Mouse (Mus musculus) spleen, postnatal 4 days (tissue): ENCODE results near the gene Lrrc57.
"Not testable (repeated sequence)": the region's sequence is repeated elsewhere in the genome, so short reads cannot be mapped to it uniquely, and the experiment has no call there.

Experiments
- DNase-seq, 2 experiments: peaks; one replicate each; pipeline ENCODE4 v3.0.0; 2022; ENCODE audit warnings: low spot score in 2 of 2

Gene Lrrc57

DNA sequence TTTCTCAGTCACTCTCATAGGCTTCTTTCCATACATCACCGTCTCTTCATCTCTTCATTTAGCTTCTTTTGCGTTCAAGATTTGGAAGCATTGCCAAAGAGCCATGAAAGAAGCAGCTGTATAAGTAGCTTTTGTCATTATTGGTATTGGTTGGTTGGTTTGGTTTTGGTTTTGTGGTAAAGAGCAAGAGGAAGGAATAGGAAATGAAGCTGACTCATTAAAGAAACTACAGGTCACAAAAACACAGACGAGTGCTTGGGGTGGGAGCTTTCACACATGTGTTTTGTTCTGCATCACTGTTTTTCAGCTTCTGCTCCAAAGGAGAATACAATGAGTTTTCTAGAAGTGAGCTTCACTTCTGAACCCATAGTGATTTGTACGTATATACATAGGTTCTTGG, 9.8 kb downstream of the Lrrc57 start:
- no peak for DNase-seq

GRCm38 (mm10) chr2:120597734-120598133, 11.6 kb downstream of the Lrrc57 start:
- no peak for DNase-seq

GRCm38 (mm10) chr2:120592227-120592626, 17.1 kb downstream of the Lrrc57 start:
- DNase-seq: no peak

DNA sequence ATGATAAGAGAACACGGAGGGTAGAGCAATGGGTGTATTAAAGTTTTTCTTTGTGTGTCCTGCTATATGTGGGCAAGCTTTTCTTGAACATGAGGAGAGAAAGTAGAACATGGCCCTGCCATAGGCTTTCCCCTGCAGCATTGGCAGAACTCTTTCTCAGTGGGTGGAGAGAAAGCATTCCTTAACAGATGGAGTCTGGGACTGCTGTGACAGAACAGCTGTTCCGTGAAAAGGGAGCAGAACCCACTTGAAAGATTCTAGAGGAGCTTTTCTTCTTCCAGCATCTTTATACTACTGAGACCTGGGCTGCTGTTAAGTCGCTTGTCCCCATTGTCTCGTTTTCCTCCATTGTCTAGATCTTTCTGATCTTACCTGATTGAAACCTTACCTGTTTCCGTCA, 19.6 kb downstream of the Lrrc57 start:
- DNase-seq: no peak

DNA sequence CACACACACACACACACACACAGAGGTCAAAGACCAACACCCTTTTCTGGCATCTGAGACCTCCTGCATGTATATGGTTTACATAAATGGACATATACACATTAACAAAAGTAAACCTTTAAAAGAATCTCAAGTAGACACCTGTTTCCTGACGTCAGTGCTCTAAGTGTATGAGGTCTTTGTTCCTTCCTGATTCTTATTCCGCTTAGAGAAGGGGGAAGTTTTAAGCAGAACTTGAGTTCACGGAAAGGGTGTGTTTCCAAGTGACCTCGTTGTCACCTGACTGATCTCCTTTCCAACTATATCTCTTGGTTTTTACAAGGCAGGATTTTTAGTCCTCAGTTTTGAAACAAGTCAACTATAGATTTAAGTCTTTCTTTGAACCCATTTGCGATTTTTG, 31.0 kb downstream of the Lrrc57 start:
- no peak for DNase-seq

DNA sequence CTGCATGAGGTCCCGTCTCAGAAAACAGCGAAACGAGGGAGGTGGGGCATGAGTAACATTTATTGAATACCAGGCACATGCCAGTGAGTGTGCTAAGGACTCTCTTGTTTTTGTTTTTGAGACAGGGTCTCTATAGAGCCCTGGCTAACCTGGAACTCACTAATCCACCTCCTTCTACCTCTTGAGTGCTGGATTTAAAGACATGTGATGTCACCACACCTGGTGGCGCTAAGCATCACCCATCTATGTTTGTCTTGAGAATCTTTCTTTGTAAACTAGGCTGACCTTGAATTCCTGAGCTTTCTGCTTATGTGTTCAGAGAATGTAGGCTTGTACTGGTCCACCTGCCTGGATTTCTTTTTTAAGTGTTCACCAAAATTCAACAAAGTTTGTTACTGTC, 31.5 kb downstream of the Lrrc57 start:
- DNase-seq: no peak

DNA sequence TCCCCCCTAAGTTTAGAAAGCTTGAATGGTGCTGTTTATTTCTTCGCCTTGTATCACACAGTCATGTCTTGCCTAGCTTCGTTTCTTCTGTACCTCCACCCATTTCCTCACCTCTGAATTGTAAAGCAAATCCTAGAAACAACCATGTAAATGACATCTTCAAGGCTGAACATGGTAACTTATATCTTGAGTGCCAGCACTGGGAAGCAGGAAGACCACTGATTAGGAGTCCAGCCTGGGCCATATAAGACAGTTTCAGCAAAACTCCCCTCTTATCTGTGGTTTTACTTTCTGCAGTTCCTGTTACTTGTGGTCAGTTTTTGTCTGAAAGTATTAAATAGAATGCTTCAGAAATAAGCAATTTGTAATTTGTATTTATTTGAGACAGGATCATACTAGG, 33.3 kb downstream of the Lrrc57 start:
- DNase-seq: no peak

- no peak for DNase-seq
Observed at GRCm38 (mm10) chr2:120575121-120575520, 34.2 kb downstream of the Lrrc57 start.

GRCm38 (mm10) chr2:120572161-120572560, 37.2 kb downstream of the Lrrc57 start:
- not testable (repeated sequence) for DNase-seq

- no peak for DNase-seq
Observed at GRCm38 (mm10) chr2:120571081-120571480, 38.2 kb downstream of the Lrrc57 start.

GRCm38 (mm10) chr2:120567798-120568320, 41.5 kb downstream of the Lrrc57 start:
- no peak for DNase-seq

DNA sequence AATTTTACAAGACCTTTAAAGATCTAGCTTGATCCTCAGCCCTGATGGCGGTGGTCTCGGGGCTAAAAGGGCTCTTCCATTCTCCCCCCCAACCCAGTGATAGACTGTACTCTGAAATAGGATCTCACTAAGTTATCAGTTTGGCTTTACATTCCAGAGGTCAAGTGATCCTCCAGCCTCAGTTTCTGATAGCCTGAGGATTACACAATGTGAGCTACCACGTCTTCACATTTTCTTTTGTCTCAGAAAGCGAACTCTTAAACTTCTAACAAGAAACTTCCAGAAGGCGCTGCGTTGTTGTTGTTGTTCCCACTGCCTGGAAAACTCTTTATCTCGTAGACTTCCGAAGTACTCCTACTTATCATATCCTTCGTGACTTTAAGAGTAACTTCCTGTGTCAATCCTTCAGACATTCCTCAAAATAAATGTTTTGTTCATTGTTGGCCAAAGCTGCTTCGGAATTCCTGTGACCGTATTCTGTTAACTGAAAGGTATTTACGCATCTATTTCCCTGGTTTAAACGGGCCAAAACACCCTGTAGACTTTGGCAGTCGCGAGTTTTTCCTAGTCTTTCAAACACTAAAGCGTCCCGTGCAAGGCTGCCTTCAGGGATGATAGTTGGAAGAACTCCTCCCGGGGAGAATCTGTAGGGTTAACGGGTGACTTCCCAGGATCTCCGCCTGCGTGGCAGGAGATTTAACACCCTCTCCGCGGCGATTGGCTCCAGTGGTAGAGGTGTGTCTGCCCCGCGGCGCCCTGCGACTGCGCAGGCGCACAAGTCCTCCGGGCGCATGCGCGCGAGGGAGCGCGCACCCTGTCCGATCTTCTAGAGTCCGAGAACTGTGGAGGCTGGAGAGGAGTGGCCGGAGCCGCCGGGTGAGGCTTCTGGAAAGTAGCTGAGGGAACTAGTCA, 42.2 kb downstream of the Lrrc57 start, which contains the start of gene Snap23:
Gene Snap23 (plus strand): TSS at position 786 of the 912 bp plus-strand sequence.
- peak; percentile 91 to 96 for DNase-seq

DNA sequence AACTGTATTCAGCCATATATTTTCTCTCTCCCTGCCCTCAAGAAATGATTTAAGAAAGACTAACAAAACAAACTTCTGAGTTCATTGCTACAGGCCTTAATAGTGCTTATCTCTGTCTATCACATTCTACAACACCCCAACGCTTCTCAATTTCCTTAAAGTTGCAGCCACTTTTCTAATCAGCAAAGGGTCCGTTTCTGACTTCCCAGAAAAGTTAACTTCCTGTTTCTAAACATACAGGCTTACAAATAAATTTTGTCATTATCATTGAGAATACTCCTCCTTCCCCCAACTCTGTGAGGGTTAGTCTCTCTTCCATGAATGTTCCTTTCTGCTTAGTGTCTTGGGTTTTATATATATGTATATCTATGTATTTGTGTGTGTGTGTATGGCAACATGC, 44.0 kb downstream of the Lrrc57 start:
- no peak for DNase-seq

- DNase-seq: not testable (repeated sequence)
Observed at GRCm38 (mm10) chr2:120564548-120565188, 44.7 kb downstream of the Lrrc57 start.

GRCm38 (mm10) chr2:120563235-120563990, 45.9 kb downstream of the Lrrc57 start, which contains the start of gene Zfp106:
TSS of gene Zfp106 (minus strand) at chr2:120563843.
- DNase-seq: peak; percentile 83 to 92

GRCm38 (mm10) chr2:120562859-120563234, 46.5 kb downstream of the Lrrc57 start:
- DNase-seq: no peak

GRCm38 (mm10) chr2:120561524-120561923, 47.8 kb downstream of the Lrrc57 start:
- DNase-seq: no peak

DNA sequence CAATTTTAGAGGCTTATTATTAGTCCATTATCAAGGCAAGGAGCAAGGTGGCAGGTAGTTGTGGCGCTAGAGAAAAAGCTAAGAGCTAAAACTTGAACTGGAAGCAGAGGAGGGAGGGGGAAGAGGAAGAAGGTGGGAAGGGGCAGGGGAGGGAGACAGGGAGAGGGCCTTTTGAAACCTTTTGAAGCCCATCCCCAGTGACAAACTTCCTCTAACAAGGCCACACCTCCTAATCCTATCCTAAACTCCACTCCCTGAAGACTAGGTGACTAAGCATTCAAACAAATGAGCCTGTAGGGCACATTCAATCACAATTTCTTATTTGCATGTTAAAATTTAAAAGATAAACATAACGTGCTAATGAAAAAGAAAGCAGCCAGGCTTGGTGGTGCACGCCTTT, 50.5 kb downstream of the Lrrc57 start:
- no peak for DNase-seq

- DNase-seq: no peak
Observed at GRCm38 (mm10) chr2:120556868-120557267, 52.5 kb downstream of the Lrrc57 start.
